Mouse (Mus musculus) heart, postnatal 0 days (tissue): ENCODE results near the gene Mrps18b. TPM values are rescaled to one million over a fixed set of nuclear protein-coding genes. Genes with fewer than 3 reads are reported as not detected.

Experiments
- ATAC-seq: fragments of 200-750 bp; cut with Nextera tagmentation; 2 replicates; pipeline ENCODE4 v1.8.0; 2017; ENCODE audit warnings: low read depth, moderate number of reproducible peaks, moderate library complexity; ENCODE audit not compliant: insufficient read depth
- DNase-seq: peaks from one replicate; pipeline ENCODE4 v3.0.0-alpha.2; 2016; ENCODE audit warnings: low spot score
- H3K27ac ChIP-seq: fragments of 300-500 bp; sonication (generic); 2 replicates; pipeline ENCODE4 v1.5.1; 2014; ENCODE audit warnings: low read depth, mild to moderate bottlenecking
- H3K27me3 ChIP-seq: fragments of 300-500 bp; sonication (generic); 2 replicates; pipeline ENCODE4 v1.6.1; 2014; ENCODE audit warnings: low read length, mixed read lengths; ENCODE audit not compliant: control insufficient read depth, insufficient read depth
- H3K36me3 ChIP-seq: fragments of 300-500 bp; sonication (generic); replicated peaks from 2 replicates; pipeline ENCODE4 v1.6.1; 2014; ENCODE audit warnings: low read length, mixed read lengths; ENCODE audit not compliant: control insufficient read depth, insufficient read depth
- H3K4me1 ChIP-seq: fragments of 300-500 bp; sonication (generic); 2 replicates; pipeline ENCODE4 v1.6.1; 2014; ENCODE audit warnings: antibody characterized with exemption; ENCODE audit not compliant: control insufficient read depth, insufficient read depth
- H3K4me2 ChIP-seq: fragments of 300-500 bp; sonication (generic); 2 replicates; pipeline ENCODE4 v1.6.1; 2014; ENCODE audit warnings: low read depth, mild to moderate bottlenecking, low read length, moderate library complexity
- H3K4me3 ChIP-seq: fragments of 300-500 bp; sonication (generic); 2 replicates; pipeline ENCODE4 v1.5.1; 2014; ENCODE audit warnings: low read depth, low read length
- H3K9ac ChIP-seq: fragments of 300-500 bp; sonication (generic); replicated peaks from 2 replicates; pipeline ENCODE4 v1.6.1; 2014; ENCODE audit warnings: low read depth, low read length, mixed read lengths
- H3K9me3 ChIP-seq: fragments of 300-500 bp; sonication (generic); replicated peaks from 2 replicates; pipeline ENCODE4 v1.6.1; 2016; ENCODE audit warnings: low read length; ENCODE audit not compliant: control insufficient read depth
- CTCF ChIP-seq: IDR thresholded peaks from 2 replicates; pipeline ENCODE4 v1.5.1; 2016; ENCODE audit warnings: antibody characterized with exemption, control low read depth, low read depth
- EP300 ChIP-seq: IDR thresholded peaks from 2 replicates; pipeline ENCODE4 v1.6.1; 2016; ENCODE audit warnings: antibody characterized with exemption, low read depth
- WGBS: fragments of 180-500 bp; shearing (Covaris S2); extraction: QIAGEN DNeasy Blood & Tissue Kit; methylation state at CpG from one replicate; pipeline ENCODE4 v1.1.7; 2014; 5-methylcytosine and 5-hydroxymethylcytosine counted together
- polyA plus RNA-seq: library from polyadenylated mRNA; unstranded; fragments of >200 nt; fragmentation: Nextera tagmentation; extraction: Ambion mirVana; gene quantifications from 2 replicates; pipeline ENCODE4 v1.2.1, GENCODE M21; 2015
- total RNA-seq: library from RNA; depleted of rRNA; stranded (reverse); fragments of >200 nt; gene quantifications from 2 replicates; pipeline ENCODE4 v1.2.3, GENCODE M21; 2014; ENCODE audit warnings: low replicate concordance

The Mrps18b gene
- total and polyA plus RNA-seq, 2 experiments from 2014 or later = 73.7 to 77.0 TPM

GRCm38 (mm10) chr17:35929534-35929933 lies 13.3 kb upstream of the Mrps18b start:
- 93% methylated on average over 2 of the region's 2 CpGs for WGBS
- H3K9me3 ChIP-seq = no peaks in the 10 kb centered on the region
- H3K36me3 ChIP-seq = peaks cover 63% of the 10 kb centered on the region
- ATAC-seq (no peak), DNase-seq (no peak)
- no peak overlapping the region for H3K27ac ChIP-seq
- H3K9ac ChIP-seq = no peak overlapping the region
- TF ChIP-seq CTCF (no peak), EP300 (no peak)
- H3K4me3 ChIP-seq = no peak overlapping the region
- no peaks in the 10 kb centered on the region for H3K27me3 ChIP-seq
- no peak overlapping the region for H3K4me2 ChIP-seq
- H3K4me1 ChIP-seq = no peaks in the 10 kb centered on the region

- TF ChIP-seq CTCF (no peak), EP300 (no peak)
- Histone ChIP-seq H3K27me3 (no peaks in the 10 kb centered on the region), H3K4me1 (no peaks in the 10 kb centered on the region), H3K36me3 (peaks cover 79% of the 10 kb centered on the region), H3K4me3 (no peak overlapping the region), H3K9me3 (no peaks in the 10 kb centered on the region), H3K27ac (no peak overlapping the region), H3K9ac (no peak overlapping the region), H3K4me2 (no peak overlapping the region)
- WGBS = 16% methylated on average over 1 of the region's 1 CpGs
- ATAC-seq (no peak), DNase-seq (no peak)
These were observed 11.3 kb upstream of the Mrps18b start for GRCm38 (mm10) chr17:35927471-35927870.

DNA sequence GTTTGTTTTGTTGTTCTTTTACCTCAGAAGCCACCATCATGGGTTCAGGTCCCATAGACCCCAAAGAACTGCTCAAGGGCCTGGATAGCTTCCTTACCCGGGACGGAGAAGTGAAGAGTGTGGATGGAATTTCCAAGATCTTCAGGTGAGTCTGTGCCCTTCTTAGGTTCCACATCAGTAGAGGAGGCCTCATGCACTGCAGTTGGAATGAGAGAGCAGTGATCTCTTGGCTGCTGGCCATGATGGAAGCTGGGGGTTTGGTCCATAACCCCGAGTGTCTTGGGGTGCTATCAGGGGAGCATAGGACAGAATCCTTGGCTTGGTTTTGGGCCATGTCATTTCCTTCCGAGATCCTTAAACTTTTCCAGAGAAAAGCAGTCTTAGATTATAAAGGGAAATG lies 7.1 kb upstream of the Mrps18b start:
- H3K4me3 ChIP-seq = no peak overlapping the region
- DNase-seq (no peak), ATAC-seq (no peak)
- peaks cover 12% of the 10 kb centered on the region; the same call in 1 of the 2 replicates for H3K4me1 ChIP-seq
- TF ChIP-seq CTCF (no peak), EP300 (no peak)
- H3K36me3 ChIP-seq = peaks cover 51% of the 10 kb centered on the region
- H3K9me3 ChIP-seq = no peaks in the 10 kb centered on the region
- no peak overlapping the region for H3K27ac ChIP-seq
- no peaks in the 10 kb centered on the region for H3K27me3 ChIP-seq
- no peak overlapping the region for H3K9ac ChIP-seq
- H3K4me2 ChIP-seq = no peak overlapping the region
- WGBS = 81% methylated on average over 4 of the region's 4 CpGs

DNA sequence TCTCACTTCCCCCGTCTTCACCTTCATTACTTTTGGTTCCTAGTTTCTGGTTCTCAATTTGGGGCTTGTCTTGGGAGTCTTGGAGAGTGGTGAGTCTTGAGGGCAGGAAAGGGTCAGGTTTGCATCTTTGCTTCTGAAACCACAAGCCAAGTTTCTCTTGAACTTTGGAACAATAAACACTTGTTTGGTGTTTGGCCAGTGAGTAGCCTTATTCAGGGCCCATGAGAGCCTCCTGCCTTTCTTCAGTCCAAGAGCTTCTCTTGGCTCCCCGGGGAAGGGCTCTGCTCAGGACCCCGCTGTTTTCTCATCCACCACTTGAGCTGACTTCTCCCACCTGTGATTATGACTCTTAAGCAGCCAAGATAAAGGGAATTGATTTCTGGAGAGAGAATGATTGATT lies 6.4 kb upstream of the Mrps18b start:
- Histone ChIP-seq H3K9ac (no peak overlapping the region), H3K9me3 (no peaks in the 10 kb centered on the region), H3K27me3 (no peaks in the 10 kb centered on the region), H3K4me3 (no peak overlapping the region), H3K27ac (peak overlapping the region; percentile 30; the same call in 1 of the 2 replicates), H3K4me2 (no peak overlapping the region), H3K4me1 (peaks cover 12% of the 10 kb centered on the region; the same call in 1 of the 2 replicates), H3K36me3 (peaks cover 48% of the 10 kb centered on the region)
- TF ChIP-seq CTCF (no peak), EP300 (no peak)
- 79% methylated on average over 3 of the region's 3 CpGs for WGBS
- ATAC-seq (no peak), DNase-seq (no peak)

DNA sequence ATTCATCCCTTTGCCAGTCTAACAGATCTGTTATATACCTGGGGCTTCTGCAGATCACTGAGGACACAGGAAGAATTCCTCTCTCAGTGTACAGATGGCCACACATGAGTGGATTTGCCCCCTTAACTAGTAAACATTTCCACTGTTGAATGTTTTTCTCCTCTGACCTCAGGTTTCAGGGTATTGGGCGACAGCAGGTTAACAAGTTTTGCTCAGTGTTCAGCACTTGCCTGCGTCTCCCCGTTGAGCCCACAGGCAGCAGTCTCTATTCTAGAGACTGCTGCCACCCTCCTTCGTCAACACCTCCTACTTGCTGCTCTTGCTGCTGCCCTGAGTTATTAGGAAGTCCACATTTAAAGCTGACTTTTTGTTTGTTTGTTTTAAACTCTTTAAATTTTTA lies 5.5 kb upstream of the Mrps18b start:
- 55% methylated on average over 4 of the region's 4 CpGs for whole genome bisulfite sequencing
- H3K36me3 ChIP-seq = peaks cover 46% of the 10 kb centered on the region
- TF ChIP-seq EP300 = no peak
- no peak for TF ChIP-seq CTCF

More for the DNA sequence above, 5.5 kb upstream of the Mrps18b start:
- no peak for ATAC-seq
- H3K27ac ChIP-seq = no peak overlapping the region
- H3K4me3 ChIP-seq = no peak overlapping the region
- DNase-seq = no peak
- no peak overlapping the region for H3K4me2 ChIP-seq
- H3K9me3 ChIP-seq = no peaks in the 10 kb centered on the region
- no peaks in the 10 kb centered on the region for H3K27me3 ChIP-seq
- peaks cover 12% of the 10 kb centered on the region; the same call in 1 of the 2 replicates for H3K4me1 ChIP-seq
- H3K9ac ChIP-seq = no peak overlapping the region
